8 mouse cellular contexts compared by ENCODE assay signal in genomic region chr17:36418091-36418754, GRCm38 (mm10). TPM values are rescaled to one million over a fixed set of nuclear protein-coding genes. Genes with fewer than 3 reads are reported as not detected.
DNase-seq lines count a peak whose midpoint lies in the region; ATAC-seq and TF ChIP-seq lines count a peak whose summit lies in the region.
"Had no signal": no experiment of that assay in that cellular context is flagged by ENCODE, and none has a peak within 500 bp of the region (broad histone marks: within the 10 kb centered on the region; RNA-seq: fewer than 3 reads in every experiment).

No protein-coding gene starts in this region.

- H3K36me3 ChIP-seq in liver, adult 2 months (ENCODE audit: control insufficient read depth, insufficient read depth, low read length) = no peaks in the 10 kb centered on the region
- H3K36me3 ChIP-seq in liver, embryonic 11.5 days (ENCODE audit: control insufficient read depth, insufficient read depth, low read length) = no peaks in the 10 kb centered on the region
- H3K36me3 ChIP-seq in hindbrain, embryonic 16.5 days (ENCODE audit: control insufficient read depth, insufficient read depth, low read length) = no peaks in the 10 kb centered on the region
- H3K36me3 ChIP-seq in lung, postnatal 0 days (ENCODE audit: insufficient read depth, low read length) = no peaks in the 10 kb centered on the region
- H3K36me3 ChIP-seq in splenic B cell, adult 2 months (ENCODE audit: control insufficient read depth, insufficient read depth, low read length, poor library complexity, severe bottlenecking) = no peaks in the 10 kb centered on the region

- peak; percentile 69 for TF ChIP-seq CTCF in liver, adult 2 months (IDR thresholded peaks at IDR 0.05; ENCODE audit: low read depth, low read length)
- TF ChIP-seq CTCF in lung, postnatal 0 days (IDR thresholded peaks at IDR 0.05) = peak; percentile 81

- H3K27me3 ChIP-seq in liver, adult 2 months (ENCODE audit: control insufficient read depth, insufficient read depth, low read length) = no peaks in the 10 kb centered on the region
- H3K27me3 ChIP-seq in liver, embryonic 11.5 days (replicated peaks; ENCODE audit: control insufficient read depth, insufficient read depth, low read length) = no peaks in the 10 kb centered on the region
- no peaks in the 10 kb centered on the region for H3K27me3 ChIP-seq in hindbrain, embryonic 16.5 days (replicated peaks; ENCODE audit: control insufficient read depth, insufficient read depth, low read length)
- no peaks in the 10 kb centered on the region for H3K27me3 ChIP-seq in lung, postnatal 0 days (replicated peaks; ENCODE audit: insufficient read depth, low read length)
- no peaks in the 10 kb centered on the region for H3K27me3 ChIP-seq in splenic B cell, adult 2 months (ENCODE audit: control insufficient read depth, insufficient read depth, low read length, poor library complexity, severe bottlenecking)

- H3K4me3 ChIP-seq in liver, adult 2 months (ENCODE audit: insufficient read depth, low read depth, low read length) = no peak overlapping the region
- no peak overlapping the region for H3K4me3 ChIP-seq in liver, embryonic 11.5 days (ENCODE audit: low read depth, low read length)
- H3K4me3 ChIP-seq in hindbrain, embryonic 16.5 days (ENCODE audit: low read length) = no peak overlapping the region
- no peak overlapping the region for H3K4me3 ChIP-seq in lung, postnatal 0 days (ENCODE audit: low read depth, low read length)
- H3K4me3 ChIP-seq: megakaryocyte, embryonic 14.5 days had no signal

- TF ChIP-seq POLR2A in liver, adult 2 months (IDR thresholded peaks at IDR 0.05; ENCODE audit: extremely low read depth, insufficient read depth, low read length) = no peak

- H3K9me3 ChIP-seq in liver, embryonic 11.5 days (ENCODE audit: control insufficient read depth, low read length) = no peaks in the 10 kb centered on the region
- no peaks in the 10 kb centered on the region; the same call in 1 of the 2 replicates for H3K9me3 ChIP-seq in hindbrain, embryonic 16.5 days (ENCODE audit: control insufficient read depth, low read length)
- no peaks in the 10 kb centered on the region for H3K9me3 ChIP-seq in lung, postnatal 0 days (ENCODE audit: low read length)

- no peaks in the 10 kb centered on the region for H3K4me1 ChIP-seq in liver, adult 2 months (ENCODE audit: control insufficient read depth, insufficient read depth, low read length)
- H3K4me1 ChIP-seq in liver, embryonic 11.5 days (replicated peaks; ENCODE audit: control insufficient read depth, insufficient read depth, low read length) = no peaks in the 10 kb centered on the region
- H3K4me1 ChIP-seq in hindbrain, embryonic 16.5 days (ENCODE audit: control insufficient read depth, insufficient read depth, low read depth, low read length) = no peaks in the 10 kb centered on the region
- no peaks in the 10 kb centered on the region for H3K4me1 ChIP-seq in lung, postnatal 0 days (ENCODE audit: insufficient read depth, low read depth, low read length)

- H3K9ac ChIP-seq in liver, adult 2 months (ENCODE audit: low read depth, low read length) = no peak overlapping the region
- H3K9ac ChIP-seq in liver, embryonic 11.5 days (ENCODE audit: low read depth, low read length) = no peak overlapping the region
- H3K9ac ChIP-seq in hindbrain, embryonic 16.5 days (ENCODE audit: low read depth, low read length) = no peak overlapping the region
- H3K9ac ChIP-seq in lung, postnatal 0 days (replicated peaks; ENCODE audit: low read depth) = no peak overlapping the region

- 19% methylated on average over 4 of the region's 4 CpGs for WGBS in liver, adult 2 months
- 21% methylated on average over 4 of the region's 4 CpGs for WGBS in liver, embryonic 11.5 days
- WGBS in hindbrain, embryonic 16.5 days = 23% methylated on average over 4 of the region's 4 CpGs
- 20% methylated on average over 4 of the region's 4 CpGs for WGBS in lung, postnatal 0 days

- peak; percentile 54 for DNase-seq in liver, adult 2 months (ENCODE audit: extremely low read depth, low read depth, low spot score)
- DNase-seq in liver, embryonic 11.5 days (ENCODE audit: low spot score) = no peak
- peak; percentile 44 for DNase-seq in Muller cell, postnatal 12 days (ENCODE audit: inconsistent ontology term)
- peak; percentile 5 to 43 for DNase-seq in cerebellum, postnatal 25 days
- DNase-seq in lung, postnatal 0 days (ENCODE audit: low spot score) = peak; percentile 58
- peak; percentile 75 for DNase-seq in splenic B cell, adult 2 months (ENCODE audit: low read depth, low spot score)

- H3K79me2 ChIP-seq in liver, adult 2 months (ENCODE audit: control insufficient read depth, insufficient read depth, low read length) = no peaks in the 10 kb centered on the region

- H3K27ac ChIP-seq in liver, adult 2 months (replicated peaks; ENCODE audit: insufficient read depth, low read depth, low read length) = no peak overlapping the region
- no peak overlapping the region for H3K27ac ChIP-seq in liver, embryonic 11.5 days (ENCODE audit: low read depth, low read length)
- H3K27ac ChIP-seq in hindbrain, embryonic 16.5 days (ENCODE audit: low read depth, low read length) = no peak overlapping the region
- H3K27ac ChIP-seq in lung, postnatal 0 days (ENCODE audit: low read length) = no peak overlapping the region

- ATAC-seq in liver, embryonic 11.5 days (replicated peaks; ENCODE audit: low FRiP score) = no peak
- peak; percentile 78; the same call in 1 of the 2 replicates for ATAC-seq in hindbrain, embryonic 16.5 days
- ATAC-seq in lung, postnatal 0 days = no peak

- no peak overlapping the region for H3K4me2 ChIP-seq in liver, embryonic 11.5 days
- H3K4me2 ChIP-seq in hindbrain, embryonic 16.5 days (ENCODE audit: low read length) = no peak overlapping the region
- no peak overlapping the region for H3K4me2 ChIP-seq in lung, postnatal 0 days (replicated peaks; ENCODE audit: low read depth, low read length)

- no peak for TF ChIP-seq EP300 in lung, postnatal 0 days (IDR thresholded peaks at IDR 0.05)

RNA-seq across cellular contexts. Expression of gene H2-M10.4, which starts 43.9 kb away (rescaled TPM):
- not detected in 2 replicates for total RNA-seq in liver, adult 2 months (2014; rRNA removed)
- polyA plus RNA-seq in liver, adult 2 months (2012; rRNA removed) = not detected in 2 replicates
- not detected in 2 replicates for polyA plus RNA-seq in liver, embryonic 11.5 days (2014; fragmentation: Nextera tagmentation; extraction: Ambion mirVana)
- polyA plus RNA-seq in hindbrain, embryonic 16.5 days (2015; fragmentation: Nextera tagmentation; extraction: Ambion mirVana) = not detected in 2 replicates
- not detected in 2 replicates for polyA plus RNA-seq in lung, postnatal 0 days (2015; fragmentation: Nextera tagmentation; extraction: Ambion mirVana)

RNA-seq across cellular contexts. Expression of gene H2-M10.3, which starts 50.0 kb away (rescaled TPM):
- total RNA-seq in liver, adult 2 months (2014; rRNA removed) = not detected in 2 replicates
- polyA plus RNA-seq in liver, adult 2 months (2012; rRNA removed) = not detected in 2 replicates
- polyA plus RNA-seq in liver, embryonic 11.5 days (2014; fragmentation: Nextera tagmentation; extraction: Ambion mirVana) = not detected in 2 replicates
- polyA plus RNA-seq in hindbrain, embryonic 16.5 days (2015; fragmentation: Nextera tagmentation; extraction: Ambion mirVana) = not detected in 2 replicates
- polyA plus RNA-seq in lung, postnatal 0 days (2015; fragmentation: Nextera tagmentation; extraction: Ambion mirVana) = not detected in 2 replicates
